Mouse (Mus musculus): ENCODE results near the gene Chrna3.

DNA sequence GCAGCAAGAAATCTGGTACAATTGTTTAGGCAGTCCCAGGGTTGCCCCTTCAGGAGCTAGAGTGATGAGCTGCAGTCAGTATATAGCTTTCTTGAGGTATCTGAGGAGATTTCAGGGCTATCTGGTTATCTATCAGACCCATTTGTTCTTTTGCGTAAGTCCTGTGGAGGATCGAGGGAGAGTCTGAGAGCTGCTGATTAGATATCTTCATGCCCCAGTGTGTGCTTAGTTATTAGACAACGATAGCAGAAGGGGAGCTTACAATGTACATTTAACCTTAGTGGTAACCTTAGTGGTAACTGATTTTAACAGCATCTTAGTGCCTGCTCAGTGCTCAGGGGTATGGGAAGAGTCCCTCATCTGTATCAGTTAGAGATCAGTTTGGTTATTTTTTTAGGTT is 30.7 kb downstream of the Chrna3 start:
- TF ChIP-seq POLR2A (IDR thresholded peaks at IDR 0.05; ENCODE audit: insufficient read depth, low read depth, low read length) (no peak), CTCF (IDR thresholded peaks at IDR 0.05; ENCODE audit: insufficient read depth, low read depth, low read length) (no peak)

All from olfactory bulb, adult 2 months (tissue).